Mouse (Mus musculus) bone marrow macrophage, adult 2 months (primary cell): Measurements from ENCODE around the gene Zfp69.

Experiments
- CTCF ChIP-seq: IDR thresholded peaks from 2 replicates; pipeline ENCODE4 v1.5.1; 2012; ENCODE audit warnings: low read depth, mild to moderate bottlenecking, low read length, moderate library complexity
- POLR2A ChIP-seq: IDR thresholded peaks from 2 replicates; pipeline ENCODE4 v1.6.1; 2012; ENCODE audit warnings: mild to moderate bottlenecking, low read depth, low read length, borderline replicate concordance

DNA sequence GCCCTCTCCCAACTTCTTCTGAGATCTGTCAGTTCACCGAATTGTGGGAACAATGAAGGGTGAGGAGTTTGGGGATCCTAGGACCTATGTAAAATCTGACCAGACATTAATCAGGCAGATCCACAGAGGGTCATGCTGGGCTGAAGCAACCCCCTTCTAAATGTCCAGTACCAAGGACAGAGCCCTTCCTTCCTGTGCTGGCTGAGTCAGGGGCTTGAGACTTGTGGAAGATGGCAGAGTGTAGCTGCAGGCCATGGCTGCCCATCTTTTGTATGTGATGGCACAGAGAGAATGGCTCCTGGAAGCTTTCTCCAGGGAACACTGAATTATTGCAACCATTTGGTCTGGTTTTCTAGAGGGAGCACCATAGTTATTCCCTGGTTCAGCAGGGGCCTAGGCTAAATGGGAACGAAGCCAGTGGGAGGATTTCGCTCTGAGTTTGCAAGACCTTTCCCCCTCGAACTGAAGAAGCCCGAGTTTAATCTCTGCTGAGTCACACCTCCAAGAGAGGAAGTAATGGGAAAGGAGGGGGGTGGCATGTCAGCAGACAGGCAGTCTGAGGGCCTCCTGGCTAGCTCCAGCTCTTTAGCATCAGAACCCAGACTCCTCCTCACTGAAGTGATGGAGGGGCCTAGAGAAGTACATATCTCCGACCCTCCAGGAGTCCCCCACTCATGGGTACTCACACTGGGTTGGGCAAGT is 70.6 kb downstream of the Zfp69 start:
- TF ChIP-seq POLR2A = no peak
- TF ChIP-seq CTCF = no peak
